Mouse (Mus musculus) thymus, postnatal 4 days (tissue): ENCODE measurements around the gene Grm7.

Experiments
- DNase-seq: peaks from one replicate; pipeline ENCODE4 v3.0.0; 2021

Gene Grm7

DNA sequence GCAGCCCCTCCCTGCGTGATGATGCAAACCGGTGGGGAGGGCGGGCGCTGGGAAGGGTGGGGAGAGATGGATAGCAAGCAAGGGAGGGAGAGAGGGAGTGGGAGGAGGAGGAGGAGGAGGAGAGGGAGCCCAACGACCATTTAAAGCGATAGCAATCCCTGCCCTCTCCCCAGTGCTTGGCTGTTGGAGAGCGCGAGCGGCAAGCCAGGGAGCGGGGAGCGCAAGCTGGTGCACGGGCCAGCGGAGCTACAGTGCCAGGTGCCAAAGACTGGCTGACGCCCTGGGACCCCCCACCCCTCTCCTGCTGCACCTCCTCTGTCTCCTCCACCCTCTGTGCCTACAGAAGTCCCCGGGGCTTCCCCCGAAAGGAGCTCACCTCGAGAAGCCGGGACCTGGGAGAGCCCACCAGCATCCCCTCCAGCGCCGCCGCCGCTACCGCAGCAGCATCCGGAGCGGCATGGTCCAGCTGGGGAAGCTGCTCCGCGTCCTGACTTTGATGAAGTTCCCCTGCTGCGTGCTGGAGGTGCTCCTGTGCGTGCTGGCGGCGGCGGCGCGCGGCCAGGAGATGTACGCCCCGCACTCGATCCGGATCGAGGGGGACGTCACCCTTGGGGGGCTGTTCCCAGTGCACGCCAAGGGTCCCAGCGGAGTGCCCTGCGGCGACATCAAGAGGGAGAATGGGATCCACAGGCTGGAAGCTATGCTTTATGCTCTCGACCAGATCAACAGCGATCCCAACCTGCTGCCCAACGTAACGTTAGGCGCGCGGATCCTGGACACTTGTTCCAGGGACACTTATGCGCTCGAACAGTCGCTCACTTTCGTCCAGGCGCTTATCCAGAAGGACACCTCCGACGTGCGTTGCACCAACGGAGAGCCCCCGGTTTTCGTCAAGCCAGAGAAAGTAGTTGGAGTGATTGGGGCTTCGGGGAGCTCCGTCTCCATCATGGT, at the start of gene Grm7:
Gene Grm7, plus strand, starts transcription at position 171 of the 951 bp plus-strand sequence.
- DNase-seq, result no peak

DNA sequence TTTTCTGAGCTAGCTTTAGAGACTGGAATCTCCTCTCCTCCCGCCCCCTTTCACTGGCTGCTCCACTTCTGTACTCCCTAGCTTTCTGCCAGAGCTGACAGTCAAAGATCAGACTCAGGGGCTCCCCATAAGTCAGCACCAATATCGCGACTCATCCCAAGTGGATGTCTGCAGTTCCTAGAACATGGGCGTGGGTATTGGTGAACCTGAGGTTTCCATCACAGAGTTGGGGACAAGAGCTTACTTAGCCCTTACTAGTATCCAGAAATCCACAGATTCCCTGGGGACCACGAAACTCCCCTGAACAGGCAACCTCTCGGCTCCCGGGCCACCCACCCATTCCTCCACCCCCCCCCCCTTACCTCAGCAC, 355 bp upstream of the Grm7 start:
- DNase-seq, result no peak

DNA sequence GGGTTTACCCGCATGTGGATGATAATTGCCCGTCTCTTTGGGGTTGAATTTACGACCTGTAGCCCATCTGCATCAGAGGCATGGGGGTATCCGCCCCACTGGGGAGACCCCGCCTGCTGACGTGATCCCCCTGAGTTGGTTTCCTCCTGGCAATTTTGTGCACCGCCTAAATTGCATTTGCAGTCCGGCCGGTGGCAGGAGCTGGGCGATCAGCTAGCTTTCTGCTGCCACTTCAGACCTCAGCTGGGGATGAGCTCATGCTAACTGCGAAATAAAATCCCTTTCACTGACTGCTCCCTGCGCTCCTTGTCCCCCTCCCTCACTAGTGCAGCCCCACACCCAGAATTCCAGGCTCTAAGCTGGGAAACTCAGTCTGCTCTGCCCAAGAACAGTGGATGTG, 1.5 kb downstream of the Grm7 start:
- no peak for DNase-seq

DNA sequence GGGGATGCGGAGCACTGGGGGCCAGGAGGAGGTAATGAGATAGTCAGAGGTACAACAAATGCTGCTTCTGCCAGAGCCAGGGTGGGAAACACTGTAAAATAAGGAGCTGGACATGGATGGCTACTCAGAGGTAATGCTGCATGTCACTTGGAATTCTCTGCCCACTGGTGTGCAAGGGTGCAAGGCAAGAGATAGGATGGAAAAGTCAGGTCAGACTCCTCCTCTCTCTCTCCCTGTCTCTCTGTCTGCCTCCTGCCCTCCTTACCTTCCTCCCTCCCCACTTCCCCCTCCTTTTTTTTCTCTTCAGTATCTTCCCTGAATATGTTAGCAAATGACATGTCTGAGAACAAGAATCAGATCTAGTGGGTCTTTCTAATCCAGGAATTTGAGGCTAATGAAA, 3.8 kb downstream of the Grm7 start:
- no peak for DNase-seq

DNA sequence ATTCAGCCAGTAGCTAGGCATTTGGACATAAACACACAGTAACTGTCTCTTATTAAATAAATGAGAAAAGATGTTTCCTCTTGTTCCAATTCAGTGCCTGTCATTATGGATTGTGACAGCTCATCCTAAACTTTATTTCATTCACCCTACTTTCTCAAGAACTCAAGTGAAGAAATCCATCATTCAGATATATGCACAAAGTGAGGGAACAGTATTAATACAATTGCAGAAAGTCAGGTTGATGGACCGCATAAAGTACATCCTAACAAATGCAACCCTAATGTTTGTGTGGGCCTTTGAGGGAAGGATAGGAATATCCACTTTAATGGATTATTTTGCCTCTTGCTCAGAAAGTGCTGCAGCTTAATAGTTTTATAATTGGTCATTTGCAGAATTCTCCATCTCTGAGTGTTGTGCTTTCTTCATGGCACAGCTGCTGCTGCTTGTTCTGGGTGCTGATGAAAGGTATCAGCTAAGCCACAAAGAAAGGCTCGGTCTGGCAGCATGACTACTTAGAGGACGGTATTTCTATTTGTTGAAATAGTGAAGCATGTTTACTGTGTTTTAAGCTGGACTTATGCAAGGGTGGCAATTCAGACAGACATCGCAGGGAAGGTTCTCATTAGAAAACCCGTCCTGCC, 8.1 kb downstream of the Grm7 start:
- DNase-seq, result no peak

DNA sequence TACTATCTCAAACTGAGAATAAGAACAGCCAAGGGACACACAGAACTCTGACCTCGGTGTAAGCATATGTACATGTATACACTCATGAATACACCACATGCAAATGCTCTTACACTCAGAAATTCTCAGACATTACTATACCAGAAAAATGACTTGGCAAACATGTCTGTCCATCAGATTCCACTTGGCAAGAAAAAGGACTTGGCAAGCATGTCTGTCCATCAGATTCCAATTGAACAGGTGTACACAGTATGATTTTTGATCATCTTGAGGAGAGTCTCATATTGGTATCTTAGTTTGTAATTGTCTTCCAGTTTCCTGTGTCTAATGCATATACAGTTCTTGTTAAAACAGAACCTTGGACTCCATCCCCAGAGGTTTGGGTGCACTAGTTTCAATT, 19.1 kb downstream of the Grm7 start:
- DNase-seq, result no peak

DNA sequence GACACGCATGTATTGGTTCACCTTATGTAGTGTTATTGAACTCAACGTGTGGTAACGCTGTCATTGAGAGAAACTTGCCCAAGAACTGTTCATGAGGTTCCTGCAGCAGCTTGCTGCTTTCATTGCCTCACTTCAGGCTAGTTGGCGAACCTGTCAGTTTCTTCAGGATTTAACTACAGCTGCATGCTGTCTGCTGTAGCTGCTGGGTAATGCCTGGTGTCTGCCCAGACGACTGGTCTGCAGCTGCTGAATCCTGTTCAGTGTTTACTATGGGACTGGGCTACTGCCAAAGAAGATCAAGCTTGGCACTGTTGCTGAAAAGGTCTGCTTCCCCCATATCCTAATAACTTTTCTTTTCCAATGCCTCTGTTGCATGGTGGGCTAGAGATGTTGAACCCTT, 23.1 kb downstream of the Grm7 start:
- no peak for DNase-seq

DNA sequence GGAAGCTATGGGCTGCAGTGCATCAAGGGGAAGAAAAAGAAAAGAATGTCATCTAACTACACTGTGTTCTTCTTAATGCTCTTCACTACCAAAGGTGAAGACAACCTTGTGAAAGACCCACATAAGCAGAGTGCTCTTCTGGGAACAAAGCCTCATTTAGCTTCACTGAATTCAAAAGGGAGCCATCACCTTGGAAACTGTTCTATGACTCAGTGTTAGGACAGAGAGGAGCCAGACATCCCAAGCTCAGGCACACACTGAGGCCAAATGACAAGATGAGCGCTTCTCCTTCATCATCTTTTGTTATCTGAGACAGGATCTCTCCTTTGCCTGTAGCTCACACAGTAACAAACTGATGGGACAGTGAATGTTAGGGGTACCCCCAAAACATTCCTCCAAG, 45.6 kb downstream of the Grm7 start:
- no peak for DNase-seq

DNA sequence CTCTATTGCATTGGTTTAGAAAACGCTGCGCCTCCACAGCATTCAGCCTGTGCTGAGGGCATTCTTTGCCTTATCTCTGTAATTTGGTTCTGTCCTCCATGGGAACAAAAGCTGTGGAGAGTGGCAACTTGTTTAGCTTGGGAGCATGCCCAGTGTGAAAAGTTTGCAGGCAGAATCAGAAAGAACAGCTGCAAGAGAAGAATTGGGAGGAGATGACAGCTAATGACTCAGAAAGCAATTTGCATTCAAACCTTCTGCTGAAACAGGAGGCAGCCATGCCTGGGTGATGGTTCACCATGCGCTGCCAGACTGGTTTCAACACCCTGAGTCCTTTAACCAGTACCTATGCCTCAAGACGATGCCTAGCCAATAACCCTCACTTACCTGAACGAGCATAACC, 64.4 kb downstream of the Grm7 start:
- no peak for DNase-seq

DNA sequence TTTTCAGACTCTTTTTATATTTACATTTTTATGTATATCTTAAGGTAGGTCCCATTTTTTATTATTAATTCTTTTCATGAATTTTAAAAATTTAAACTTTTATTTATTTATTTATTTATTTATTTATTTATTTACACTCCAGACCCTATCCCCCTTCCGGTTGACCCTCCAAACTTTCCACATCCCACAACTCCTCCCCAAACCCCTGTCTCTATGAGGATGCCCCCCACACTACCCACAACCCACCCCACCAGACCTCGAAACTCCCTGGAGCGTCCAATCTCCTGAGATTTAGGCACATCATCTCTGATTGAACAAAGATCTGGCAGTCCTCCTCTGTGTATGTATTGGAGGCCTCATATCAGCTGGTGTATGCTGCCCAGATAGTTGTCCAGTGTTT, 69.6 kb downstream of the Grm7 start:
- DNase-seq, result no peak

DNA sequence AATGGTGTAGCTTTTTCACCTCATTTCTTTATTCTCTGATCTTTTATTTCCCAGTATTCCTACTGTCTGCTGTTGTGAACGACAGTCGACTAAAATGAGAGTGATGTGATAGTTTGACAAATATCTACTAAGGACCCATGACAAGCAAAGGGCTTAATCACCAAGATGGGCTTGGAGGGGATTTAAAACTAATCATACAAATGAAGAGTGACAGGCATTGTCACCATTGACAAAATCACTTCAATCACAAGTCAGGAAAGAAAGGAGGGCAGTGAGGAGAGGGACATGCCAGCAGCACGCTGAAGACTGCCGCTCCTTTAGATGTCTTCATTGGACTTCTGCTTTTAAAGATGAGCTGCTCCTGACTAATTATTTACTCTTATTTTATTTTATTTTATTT, 78.0 kb downstream of the Grm7 start:
- no peak for DNase-seq

DNA sequence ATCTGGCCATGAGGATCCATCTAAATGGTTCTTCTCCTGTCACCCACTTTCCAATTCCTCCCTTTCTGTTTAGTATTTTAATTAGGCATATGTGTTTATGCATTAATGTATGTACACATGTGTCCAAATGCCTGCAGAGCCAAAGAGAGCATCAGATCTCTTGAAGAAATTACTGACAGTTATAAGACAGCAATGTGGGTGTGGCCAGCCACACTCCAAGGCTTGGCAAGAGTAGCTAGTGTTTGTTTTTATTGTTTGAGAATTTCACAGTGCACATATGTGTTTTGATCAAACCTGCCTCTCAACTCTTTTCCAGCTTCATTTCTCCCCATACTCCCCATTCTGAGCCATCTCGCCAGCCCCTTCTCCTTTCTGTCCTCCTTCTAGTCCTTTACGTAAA, 88.5 kb downstream of the Grm7 start:
- no peak for DNase-seq

DNA sequence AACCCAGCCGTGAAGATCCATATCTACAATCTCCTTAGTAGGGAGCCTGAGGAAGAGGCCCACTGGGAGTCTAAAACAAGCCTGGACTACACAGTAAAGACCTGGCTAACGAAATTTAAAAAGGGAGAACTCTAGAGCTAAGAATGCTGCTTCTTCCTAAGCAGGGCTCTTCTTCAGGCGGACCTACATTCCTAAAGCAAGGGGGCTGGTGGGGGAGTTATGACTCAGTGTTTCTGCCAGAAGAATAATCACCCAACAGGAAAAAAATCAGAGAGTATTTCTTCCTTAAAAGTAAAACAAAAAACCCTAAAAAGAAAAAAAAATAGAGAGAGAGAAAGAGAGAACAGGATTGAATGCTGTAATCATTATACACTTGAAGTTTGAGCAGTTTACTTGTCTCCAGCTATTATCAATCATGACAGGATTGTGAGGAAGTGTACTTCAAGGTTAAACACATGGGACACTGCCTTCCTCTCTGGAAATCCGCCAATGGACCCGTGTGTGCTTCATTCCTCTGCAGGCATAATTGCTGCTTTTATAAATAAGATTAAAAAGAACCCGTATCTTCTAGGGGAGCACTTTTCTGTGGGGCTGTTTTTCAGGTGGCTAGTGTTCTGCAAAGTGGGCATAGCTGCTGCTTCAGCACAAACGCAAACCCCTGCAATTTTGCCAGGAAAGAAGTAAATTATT, 98.7 kb downstream of the Grm7 start:
- no peak for DNase-seq

DNA sequence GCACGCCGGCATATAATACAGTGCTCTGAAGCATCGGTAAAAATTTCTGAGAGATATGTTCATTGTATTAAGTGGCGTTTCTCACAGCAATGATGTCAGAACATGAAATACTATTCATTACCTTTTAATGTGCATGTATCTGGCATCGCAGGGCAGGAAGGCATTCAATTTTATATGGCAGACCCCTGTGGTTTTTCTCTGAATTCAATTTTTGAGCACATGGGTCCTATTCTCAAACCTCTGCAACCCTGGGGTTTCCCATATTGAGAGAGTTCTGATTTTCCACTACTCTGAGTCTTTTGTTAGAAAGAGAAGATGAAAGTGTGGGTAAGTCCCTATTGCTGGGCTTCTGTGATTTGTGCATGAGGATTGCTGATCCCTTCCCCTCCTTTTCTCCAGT, 110.5 kb downstream of the Grm7 start:
- no peak for DNase-seq

DNA sequence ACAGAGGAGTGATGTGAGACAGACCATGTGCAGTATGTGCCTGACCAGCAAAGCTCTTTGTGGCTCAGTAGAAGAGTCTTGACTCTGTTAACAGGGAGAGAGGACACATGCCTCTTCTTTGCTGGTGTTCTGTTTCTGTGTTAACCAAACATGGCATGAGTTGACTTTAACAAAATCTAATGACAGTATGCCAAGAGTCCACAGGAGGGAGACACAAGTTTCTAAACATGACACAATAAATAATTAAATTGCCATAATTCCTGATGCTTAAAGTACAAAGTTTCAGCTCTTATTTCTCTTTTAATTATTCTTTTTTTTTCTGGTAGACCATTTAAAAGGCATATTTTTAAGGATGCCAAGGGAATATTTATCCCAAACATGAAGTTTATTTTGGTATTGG, 124.2 kb downstream of the Grm7 start:
- no peak for DNase-seq

DNA sequence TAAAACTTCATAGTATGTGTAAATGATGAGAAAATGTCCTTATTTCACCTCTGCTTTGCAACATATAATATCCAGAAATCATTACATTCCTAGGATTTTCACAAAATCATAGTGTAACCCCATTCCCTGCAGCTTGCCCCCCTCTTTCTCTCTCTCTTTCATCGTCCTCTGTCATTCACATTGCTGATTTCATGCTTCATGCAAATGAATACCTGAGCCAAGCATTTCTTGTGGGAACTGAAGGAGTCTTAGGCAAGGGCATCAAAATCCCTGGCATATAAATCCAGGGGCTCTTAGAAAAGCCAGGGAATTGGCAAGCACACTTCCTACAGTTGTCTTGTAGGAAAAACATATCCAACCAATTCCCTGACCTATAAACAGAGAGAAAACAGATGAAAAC, 127.3 kb downstream of the Grm7 start:
- DNase-seq, result no peak

DNA sequence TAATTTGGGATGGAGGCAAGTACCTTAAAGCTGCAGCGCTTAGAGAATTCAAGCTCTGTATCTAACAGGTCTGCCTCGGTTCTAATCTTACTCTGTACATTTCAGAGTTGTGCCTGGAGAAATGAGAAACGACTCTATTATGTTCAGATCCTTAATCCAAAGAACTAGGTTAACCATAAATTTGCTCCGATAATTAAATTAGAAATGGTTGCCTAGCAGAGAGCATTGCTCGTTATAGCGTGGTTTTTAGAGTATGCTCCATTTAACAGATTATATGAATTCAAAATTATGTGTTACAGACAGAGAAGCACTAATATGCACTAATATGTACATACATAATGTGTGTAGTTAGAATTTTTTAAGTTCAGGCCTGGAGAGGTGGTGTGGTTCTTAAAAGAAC, 130.7 kb downstream of the Grm7 start:
- DNase-seq, result no peak

DNA sequence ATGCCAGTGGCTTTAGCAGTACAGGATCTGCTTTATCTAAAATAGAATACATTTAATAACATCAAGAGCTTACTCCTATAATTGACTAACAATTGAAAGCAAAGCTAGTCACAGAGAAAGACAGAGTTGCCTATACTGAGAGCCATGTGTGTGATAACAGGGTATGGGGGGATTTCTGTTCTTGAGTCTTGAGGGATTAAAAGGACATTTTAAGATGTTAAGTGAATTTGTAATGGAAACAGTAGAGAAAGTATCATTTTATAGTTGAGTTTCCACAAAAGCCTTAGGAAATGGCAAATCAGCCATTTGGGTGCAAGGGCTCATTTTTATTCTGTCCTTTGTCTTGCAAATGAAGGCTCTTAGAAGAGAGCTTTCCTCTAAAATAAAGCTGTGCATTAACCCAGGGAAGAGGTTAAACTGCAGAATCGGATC, 140.1 kb downstream of the Grm7 start:
- DNase-seq, result no peak

DNA sequence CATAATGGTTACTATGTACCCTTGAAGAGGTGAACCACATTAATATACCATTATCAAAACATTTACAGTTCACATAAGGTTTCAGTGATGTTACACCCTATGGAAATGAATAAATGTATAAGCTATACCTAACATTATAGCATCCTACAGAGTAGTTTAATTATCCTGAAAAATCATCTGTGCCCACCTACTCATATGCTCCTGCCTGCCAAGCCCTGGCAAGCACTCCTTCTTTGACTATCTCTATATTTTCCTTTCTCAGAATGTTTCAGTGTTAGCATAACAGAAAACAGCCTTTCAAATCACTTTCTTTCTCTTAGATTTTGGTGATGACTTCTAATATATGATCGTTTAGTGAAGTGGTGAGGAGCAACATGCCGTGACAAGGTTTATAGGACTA, 147.3 kb downstream of the Grm7 start:
- no peak for DNase-seq

DNA sequence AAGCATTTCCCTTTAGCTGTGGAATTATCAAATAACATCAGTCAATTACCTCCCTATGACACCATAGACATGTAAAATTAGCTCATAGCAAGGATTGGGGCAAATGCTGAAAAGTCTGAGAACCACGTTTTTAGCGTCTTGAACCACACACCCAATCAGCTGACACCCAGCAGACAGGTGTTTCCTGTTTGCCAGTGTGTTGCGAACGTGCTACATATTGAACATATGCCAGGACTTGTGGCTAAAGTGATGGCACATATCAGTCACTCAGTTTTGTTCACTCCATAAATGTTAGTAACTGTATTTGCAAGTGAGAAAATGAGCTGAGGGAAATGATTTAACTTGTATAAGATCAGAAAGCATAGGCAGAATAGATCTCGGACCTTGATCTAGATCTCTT, 162.1 kb downstream of the Grm7 start:
- no peak for DNase-seq

DNA sequence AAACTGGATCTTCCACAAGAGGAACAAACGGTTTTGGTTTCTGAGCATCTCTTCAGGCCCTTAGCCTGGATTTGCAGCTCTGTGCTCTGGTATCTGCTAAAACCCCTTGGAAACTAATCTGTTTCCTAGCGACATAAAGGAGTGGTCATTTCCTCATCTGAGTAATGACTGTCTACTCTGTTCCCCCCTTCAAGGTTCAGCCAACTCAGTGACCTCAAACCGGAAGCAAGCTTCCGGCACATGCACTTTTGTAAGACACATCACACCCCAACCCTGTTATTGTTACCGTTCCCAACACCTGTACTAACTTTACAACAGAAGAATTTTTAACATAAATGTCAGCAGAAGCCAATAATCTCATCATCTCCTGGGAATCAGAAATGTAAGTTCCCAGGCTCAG, 166.8 kb downstream of the Grm7 start:
- DNase-seq, result no peak

DNA sequence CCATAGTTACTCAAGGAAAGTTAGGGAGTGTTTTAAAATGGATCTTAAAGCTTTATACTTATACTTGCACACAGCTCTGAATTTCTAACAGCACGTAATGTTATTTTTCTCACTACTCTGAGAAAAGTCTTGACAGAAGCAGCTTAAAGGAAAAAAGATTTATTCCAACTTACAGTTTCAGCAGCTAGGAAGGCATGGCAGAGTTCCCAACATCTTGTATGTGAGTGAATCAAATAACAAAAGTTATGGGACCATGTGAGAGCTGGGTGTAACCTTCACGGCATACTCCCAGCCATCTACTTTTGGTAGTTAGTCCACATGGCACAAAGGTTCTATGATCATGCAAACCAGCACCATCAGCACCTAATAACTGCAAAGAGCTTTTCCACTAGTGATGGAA, 172.9 kb downstream of the Grm7 start:
- DNase-seq, result no peak

DNA sequence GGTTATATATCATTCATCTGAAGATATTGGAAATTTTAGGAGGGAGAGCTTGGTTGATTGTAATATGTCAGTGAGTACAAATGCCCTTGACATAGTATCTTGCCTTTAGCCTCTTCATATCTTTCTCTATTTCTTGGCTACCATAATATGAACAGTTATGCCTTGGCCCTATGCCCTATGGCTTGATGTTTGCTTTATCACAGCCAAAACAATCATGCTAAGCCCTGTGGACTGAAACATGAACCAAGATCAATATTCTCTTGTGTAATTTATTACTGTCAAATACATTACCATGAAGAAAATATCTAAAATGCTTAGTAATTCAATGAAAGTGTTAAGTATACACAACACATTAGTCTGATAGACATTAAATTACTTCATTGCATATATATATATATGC, 222.9 kb downstream of the Grm7 start:
- no peak for DNase-seq

DNA sequence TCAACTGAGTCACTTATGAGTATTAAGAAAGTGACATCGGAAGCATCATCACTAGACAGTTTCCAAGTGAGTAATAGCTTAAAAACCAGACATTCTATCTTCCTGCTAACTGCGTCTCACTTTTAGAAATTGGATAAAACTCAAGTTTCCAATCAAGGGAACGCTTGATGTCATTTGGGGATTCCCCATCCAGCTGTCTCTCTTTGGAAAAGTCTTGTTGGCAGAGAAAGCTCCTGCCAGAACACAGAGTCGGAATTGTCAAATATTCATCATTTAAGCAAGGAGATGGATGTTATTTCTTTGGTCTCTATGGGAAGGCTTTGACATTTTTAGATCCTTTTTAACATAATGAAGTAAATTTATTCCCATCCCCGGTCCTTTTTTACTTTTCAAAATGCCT, 336.6 kb downstream of the Grm7 start:
- no peak for DNase-seq
